Mouse (Mus musculus) olfactory bulb, adult 2 months (tissue): ENCODE results near the gene Pdzd2.

ENCODE experiments used
- CTCF ChIP-seq: fragments of 200-500 bp; IDR thresholded peaks from 2 replicates; pipeline ENCODE4 v1.5.1; 2012; ENCODE audit warnings: low read depth, mild to moderate bottlenecking, low read length, moderate library complexity; ENCODE audit not compliant: insufficient read depth
- POLR2A ChIP-seq: fragments of 200-500 bp; IDR thresholded peaks from 2 replicates; pipeline ENCODE4 v1.6.1; 2012; ENCODE audit warnings: mild to moderate bottlenecking, low read depth, low read length, moderate library complexity; ENCODE audit not compliant: insufficient read depth

DNA sequence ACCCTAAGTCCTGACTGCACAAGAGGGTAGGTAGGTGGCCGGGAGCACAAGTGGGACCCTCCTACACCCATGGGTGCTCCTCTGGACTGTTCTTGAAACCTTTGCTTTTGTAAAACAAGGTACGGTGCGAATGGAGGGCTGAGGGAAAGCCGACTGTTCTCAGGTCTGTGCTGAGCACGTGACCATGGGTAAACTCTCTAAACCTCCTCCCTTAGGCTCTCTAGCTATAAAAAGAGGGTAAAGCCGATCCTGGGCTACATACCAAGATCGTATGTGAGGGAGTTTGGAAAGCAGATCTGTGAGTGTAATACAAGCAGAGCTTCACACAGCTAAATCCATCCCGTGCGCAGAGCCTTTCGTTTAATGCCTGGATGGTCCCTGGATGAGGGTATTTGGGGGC is 23.4 kb upstream of the Pdzd2 start:
- no peak for TF ChIP-seq CTCF
- no peak for TF ChIP-seq POLR2A
